Mouse (Mus musculus) inflammation-experienced regulatory T-cells, adult 6 months (primary cell): ENCODE results near the gene Nanos3. TPM values are rescaled to one million over a fixed set of nuclear protein-coding genes. Genes with fewer than 3 reads are reported as not detected.

Source experiments
- ATAC-seq: one replicate; pipeline ENCODE4 v1.8.0; 2017
- polyA plus RNA-seq, 3 experiments: library from polyadenylated mRNA; unstranded; fragments of 100-300 nt; shearing (Covaris generic); gene quantifications; one replicate each; pipeline ENCODE4 v1.2.1; 2017

Nanos3 gene
- polyA plus RNA-seq, 3 experiments from 2014 or later, result not detected

GRCm38 (mm10) chr8:84183261-84184084 is 1.5 kb downstream of the Nanos3 start:
- no peak for ATAC-seq

- no peak for ATAC-seq
Observed at GRCm38 (mm10) chr8:84182833-84183232, 2.2 kb downstream of the Nanos3 start.

- no peak for ATAC-seq
Observed at GRCm38 (mm10) chr8:84180530-84181190, 4.4 kb downstream of the Nanos3 start.

- ATAC-seq, result no peak
Observed at GRCm38 (mm10) chr8:84179946-84180345, 5.1 kb downstream of the Nanos3 start.

GRCm38 (mm10) chr8:84178592-84178991 is 6.4 kb downstream of the Nanos3 start:
- no peak for ATAC-seq

GRCm38 (mm10) chr8:84177405-84177804 is 7.6 kb downstream of the Nanos3 start:
- ATAC-seq, result no peak

- no peak for ATAC-seq
Observed at GRCm38 (mm10) chr8:84176560-84176959, 8.5 kb downstream of the Nanos3 start.

- ATAC-seq, result peak; percentile 77
Observed at GRCm38 (mm10) chr8:84173861-84174260, 11.2 kb downstream of the Nanos3 start.

- ATAC-seq, result no peak
Observed at GRCm38 (mm10) chr8:84170096-84170495, 14.9 kb downstream of the Nanos3 start.

GRCm38 (mm10) chr8:84167696-84168095 is 17.3 kb downstream of the Nanos3 start:
- ATAC-seq, result no peak

- no peak for ATAC-seq
Observed at GRCm38 (mm10) chr8:84157620-84158019, 27.4 kb downstream of the Nanos3 start.

- no peak for ATAC-seq
Observed at GRCm38 (mm10) chr8:84149181-84149580, 35.8 kb downstream of the Nanos3 start.

- no peak for ATAC-seq
Observed at GRCm38 (mm10) chr8:84148531-84148850, 36.5 kb downstream of the Nanos3 start.

GRCm38 (mm10) chr8:84147769-84148530 is 37.1 kb downstream of the Nanos3 start, which contains the start of the genes Cc2d1a and 4930432K21Rik:
TSS of gene Cc2d1a (minus strand) at chr8:84147936.
TSS of gene 4930432K21Rik (plus strand) at chr8:84148025.
- peak; percentile 97 for ATAC-seq

- peak; percentile 10 for ATAC-seq
Observed at GRCm38 (mm10) chr8:84147324-84147766, 37.7 kb downstream of the Nanos3 start.

- ATAC-seq, result no peak
Observed at GRCm38 (mm10) chr8:84144636-84145245, 40.3 kb downstream of the Nanos3 start.

- ATAC-seq, result no peak
Observed at GRCm38 (mm10) chr8:84140838-84141237, 44.2 kb downstream of the Nanos3 start.

- no peak for ATAC-seq
Observed at GRCm38 (mm10) chr8:84137848-84138247, 47.2 kb downstream of the Nanos3 start.

- ATAC-seq, result no peak
Observed at GRCm38 (mm10) chr8:84132225-84132624, 52.8 kb downstream of the Nanos3 start.

GRCm38 (mm10) chr8:84130806-84131205 is 54.2 kb downstream of the Nanos3 start:
- ATAC-seq, result no peak

GRCm38 (mm10) chr8:84128277-84128676 is 56.7 kb downstream of the Nanos3 start:
- peak; percentile 20 for ATAC-seq

GRCm38 (mm10) chr8:84127202-84127901 is 57.7 kb downstream of the Nanos3 start:
- peak; percentile 93 for ATAC-seq
